14 mouse cellular contexts compared by ENCODE assay signal in the genomic region with DNA sequence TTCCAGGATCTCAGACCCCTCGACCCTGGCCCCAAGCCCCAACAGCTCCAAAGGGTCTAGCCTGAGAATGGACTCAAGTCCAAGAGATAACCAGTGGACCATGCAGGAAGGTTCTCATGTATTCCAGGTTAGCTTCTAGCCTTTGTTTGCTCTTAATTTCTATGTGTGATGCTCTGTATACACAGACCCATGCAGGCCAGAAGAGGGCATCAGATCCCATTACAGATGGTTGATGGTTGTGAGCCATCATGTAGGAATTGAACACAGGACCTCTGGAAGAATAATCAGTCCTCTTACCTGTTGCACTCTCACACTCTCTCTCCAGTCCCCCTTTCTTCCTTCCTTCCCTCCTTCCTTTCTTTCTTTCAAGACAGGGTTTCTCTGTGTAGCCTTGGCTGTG. TPM values are rescaled to one million over a fixed set of nuclear protein-coding genes. Genes with fewer than 3 reads are reported as not detected.
A peak's percentile ranks its signal among the peaks of the same experiment; 100 is the strongest.
DNase-seq lines count a peak whose midpoint lies in the region; ATAC-seq and TF ChIP-seq lines count a peak whose summit lies in the region.
"Had no signal": no experiment of that assay in that cellular context is flagged by ENCODE, and none has a peak within 500 bp of the region (broad histone marks: within the 10 kb centered on the region; RNA-seq: fewer than 3 reads in every experiment).

No protein-coding gene starts in this region.

- H3K27me3 ChIP-seq in heart, embryonic 11.5 days (ENCODE audit: control insufficient read depth, insufficient read depth, low read length) = peaks cover 32% of the 10 kb centered on the region
- peaks cover 30% of the 10 kb centered on the region for H3K27me3 ChIP-seq in embryonic facial prominence, embryonic 14.5 days (replicated peaks; ENCODE audit: control insufficient read depth, insufficient read depth, low read length)
- H3K27me3 ChIP-seq in liver, embryonic 16.5 days (ENCODE audit: control insufficient read depth, insufficient read depth, low read depth, low read length) = peaks cover 35% of the 10 kb centered on the region
- peaks cover 35% of the 10 kb centered on the region for H3K27me3 ChIP-seq in midbrain, embryonic 15.5 days (replicated peaks)

- H3K9ac ChIP-seq in heart, embryonic 11.5 days (ENCODE audit: low read depth, low read length) = no peak overlapping the region
- H3K9ac ChIP-seq in embryonic facial prominence, embryonic 14.5 days (ENCODE audit: low read depth, low read length) = no peak overlapping the region
- no peak overlapping the region for H3K9ac ChIP-seq in liver, embryonic 16.5 days (ENCODE audit: low read depth, low read length)
- no peak overlapping the region for H3K9ac ChIP-seq in midbrain, embryonic 15.5 days
- H3K9ac ChIP-seq: embryonic facial prominence, embryonic 12.5 days had no signal

- H3K9me3 ChIP-seq in heart, embryonic 11.5 days (replicated peaks; ENCODE audit: control insufficient read depth, low read length) = no peaks in the 10 kb centered on the region
- H3K9me3 ChIP-seq in embryonic facial prominence, embryonic 14.5 days (ENCODE audit: control insufficient read depth, low read length) = no peaks in the 10 kb centered on the region
- no peaks in the 10 kb centered on the region for H3K9me3 ChIP-seq in liver, embryonic 16.5 days (replicated peaks; ENCODE audit: control insufficient read depth, low read length)
- no peaks in the 10 kb centered on the region for H3K9me3 ChIP-seq in midbrain, embryonic 15.5 days
- H3K9me3 ChIP-seq: embryonic facial prominence, embryonic 12.5 days had no signal

- peak; percentile 38 for TF ChIP-seq CTCF in layer of hippocampus, adult 2 months (conservative IDR thresholded peaks at IDR 0.05)

- intact Hi-C loops in heart, postnatal 25 days (cut with DNase I) = no loop called here

- 44% methylated on average over 1 of the region's 1 CpGs for WGBS in heart, embryonic 11.5 days (ENCODE audit: insufficient replicate concordance)
- WGBS in embryonic facial prominence, embryonic 14.5 days = 36% methylated on average over 1 of the region's 1 CpGs
- WGBS in liver, embryonic 16.5 days (ENCODE audit: insufficient replicate concordance) = 10% methylated on average over 1 of the region's 1 CpGs
- 52% methylated on average over 1 of the region's 1 CpGs for WGBS in midbrain, embryonic 15.5 days

- H3K4me1 ChIP-seq in heart, embryonic 11.5 days (ENCODE audit: control insufficient read depth, insufficient read depth, low read length) = peaks cover 11% of the 10 kb centered on the region
- no peaks in the 10 kb centered on the region for H3K4me1 ChIP-seq in embryonic facial prominence, embryonic 14.5 days (ENCODE audit: control insufficient read depth, insufficient read depth, low read length)
- H3K4me1 ChIP-seq in liver, embryonic 16.5 days (ENCODE audit: control insufficient read depth, low read depth, low read length) = peaks cover 27% of the 10 kb centered on the region
- 0 out of 2 replicates have a peak, but pooled peaks cover 2% of the 10 kb centered on the region for H3K4me1 ChIP-seq in midbrain, embryonic 15.5 days

- no peak for ATAC-seq in heart, embryonic 11.5 days (replicated peaks; ENCODE audit: insufficient number of reproducible peaks, low FRiP score, low TSS enrichment)
- no peak for ATAC-seq in embryonic facial prominence, embryonic 14.5 days (ENCODE audit: low read depth)
- no peak for ATAC-seq in liver, embryonic 16.5 days (ENCODE audit: low read depth)
- no peak for ATAC-seq in midbrain, embryonic 15.5 days (replicated peaks)
- ATAC-seq: forebrain, embryonic 16.5 days had no signal

- DNase-seq in heart, postnatal 25 days (ENCODE audit: low spot score) = no peak
- DNase-seq in layer of hippocampus, adult 2 months (ENCODE audit: low spot score in 2 of 2) = no peak
- DNase-seq in layer of hippocampus, adult 8-10 months (ENCODE audit: low spot score in 2 of 2) = no peak
- no peak for DNase-seq in embryonic facial prominence, embryonic 14.5 days (ENCODE audit: low spot score)
- DNase-seq in right cerebral cortex, postnatal 4 days = no peak
- DNase-seq: cerebellum, postnatal 10 days; thymus, adult 2 months had no signal

- H3K36me3 ChIP-seq in heart, embryonic 11.5 days (ENCODE audit: control insufficient read depth, insufficient read depth, low read length) = peaks cover 14% of the 10 kb centered on the region
- H3K36me3 ChIP-seq in embryonic facial prominence, embryonic 14.5 days (ENCODE audit: control insufficient read depth, insufficient read depth, low read length) = peaks cover 18% of the 10 kb centered on the region
- peaks cover 7% of the 10 kb centered on the region for H3K36me3 ChIP-seq in liver, embryonic 16.5 days (ENCODE audit: control insufficient read depth, insufficient read depth)
- peaks cover 17% of the 10 kb centered on the region for H3K36me3 ChIP-seq in midbrain, embryonic 15.5 days (replicated peaks)

- no peak overlapping the region for H3K4me2 ChIP-seq in heart, embryonic 11.5 days
- no peak overlapping the region for H3K4me2 ChIP-seq in embryonic facial prominence, embryonic 14.5 days (ENCODE audit: low read depth, low read length)
- H3K4me2 ChIP-seq in liver, embryonic 16.5 days (ENCODE audit: low read depth, low read length) = no peak overlapping the region
- no peak overlapping the region for H3K4me2 ChIP-seq in midbrain, embryonic 15.5 days
- H3K4me2 ChIP-seq: embryonic facial prominence, embryonic 12.5 days had no signal

- H3K4me3 ChIP-seq in heart, embryonic 11.5 days (ENCODE audit: low read depth, low read length) = no peak overlapping the region
- H3K4me3 ChIP-seq in layer of hippocampus, adult 2 months = no peak overlapping the region
- no peak overlapping the region for H3K4me3 ChIP-seq in embryonic facial prominence, embryonic 14.5 days (ENCODE audit: low read depth, low read length)
- H3K4me3 ChIP-seq in liver, embryonic 16.5 days (ENCODE audit: low read depth, low read length) = no peak overlapping the region
- H3K4me3 ChIP-seq in midbrain, embryonic 15.5 days = no peak overlapping the region
- H3K4me3 ChIP-seq: embryonic facial prominence, embryonic 12.5 days; myocyte had no signal

- peak overlapping the region; percentile 37; the same call in 1 of the 2 replicates for H3K27ac ChIP-seq in heart, embryonic 11.5 days (ENCODE audit: low read depth, low read length)
- H3K27ac ChIP-seq in layer of hippocampus, adult 2 months = peak overlapping the region; percentile 46; the same call in 1 of the 2 replicates
- H3K27ac ChIP-seq in embryonic facial prominence, embryonic 14.5 days (replicated peaks; ENCODE audit: low read depth, low read length) = peak overlapping the region; percentile 33; the same call in 1 of the 2 replicates
- 0 out of 2 replicates have a peak overlapping the region, but pooled peaks have one; percentile 18 for H3K27ac ChIP-seq in liver, embryonic 16.5 days (ENCODE audit: low read length)
- H3K27ac ChIP-seq in midbrain, embryonic 15.5 days = no peak overlapping the region

RNA-seq across cellular contexts. Expression of gene Icam1, which starts 3.4 kb away (rescaled TPM):
- polyA plus RNA-seq in heart, embryonic 11.5 days (2014; fragmentation: Nextera tagmentation; extraction: Ambion mirVana) = 8.1 and 8.5 TPM in 2 replicates
- total RNA-seq in heart, postnatal 25 days (2021) = 1 to 10 TPM; 7.7 to 9.6 TPM
- total RNA-seq in layer of hippocampus, adult 2 months (2021) = 1 to 10 TPM; 2.6 to 2.8 TPM
- total RNA-seq in layer of hippocampus, adult 8-10 months (2022) = 1 to 10 TPM; 2.8 to 9.8 (median 6.3) TPM
- polyA plus RNA-seq in embryonic facial prominence, embryonic 14.5 days (2014; fragmentation: Nextera tagmentation; extraction: Ambion mirVana) = 18.6 and 20.0 TPM in 2 replicates
- polyA plus RNA-seq in liver, embryonic 16.5 days (2015; fragmentation: Nextera tagmentation; extraction: Ambion mirVana) = 10.6 and 11.9 TPM in 2 replicates
- 3.3 and 3.9 TPM in 2 replicates for polyA plus RNA-seq in midbrain, embryonic 15.5 days (2015; fragmentation: Nextera tagmentation; extraction: Ambion mirVana)

RNA-seq across cellular contexts. Expression of gene Mrpl4, which starts 9.8 kb away (rescaled TPM):
- 140 and 147 TPM in 2 replicates for polyA plus RNA-seq in heart, embryonic 11.5 days (2014; fragmentation: Nextera tagmentation; extraction: Ambion mirVana)
- total RNA-seq in heart, postnatal 25 days (2021) = 100 to 1,000 TPM; 143 to 144 TPM
- 10 to 100 TPM; 63.8 to 64.6 TPM for total RNA-seq in layer of hippocampus, adult 2 months (2021)
- 10 to 100 TPM; 60.1 to 65.7 (median 61.0) TPM for total RNA-seq in layer of hippocampus, adult 8-10 months (2022)
- 110 and 119 TPM in 2 replicates for polyA plus RNA-seq in embryonic facial prominence, embryonic 14.5 days (2014; fragmentation: Nextera tagmentation; extraction: Ambion mirVana)
- 58.0 and 59.8 TPM in 2 replicates for polyA plus RNA-seq in liver, embryonic 16.5 days (2015; fragmentation: Nextera tagmentation; extraction: Ambion mirVana)
- polyA plus RNA-seq in midbrain, embryonic 15.5 days (2015; fragmentation: Nextera tagmentation; extraction: Ambion mirVana) = 93.4 and 110 TPM in 2 replicates

RNA-seq across cellular contexts. Expression of gene Icam4, which starts 16.8 kb away (rescaled TPM):
- polyA plus RNA-seq in heart, embryonic 11.5 days (2014; fragmentation: Nextera tagmentation; extraction: Ambion mirVana) = 18.9 and 25.4 TPM in 2 replicates
- under 1 TPM; 0.26 to 0.64 TPM for total RNA-seq in heart, postnatal 25 days (2021)
- under 1 TPM; 0.83 to 0.84 TPM for total RNA-seq in layer of hippocampus, adult 2 months (2021)
- 1 to 10 TPM in 3 of 4 experiments, under 1 TPM in 1; 0.49 to 1.8 (median 1.4) TPM for total RNA-seq in layer of hippocampus, adult 8-10 months (2022)
- polyA plus RNA-seq in embryonic facial prominence, embryonic 14.5 days (2014; fragmentation: Nextera tagmentation; extraction: Ambion mirVana) = 0.65 and 0.69 TPM in 2 replicates
- polyA plus RNA-seq in liver, embryonic 16.5 days (2015; fragmentation: Nextera tagmentation; extraction: Ambion mirVana) = 172 and 184 TPM in 2 replicates
- 0.27 TPM in 2 replicates for polyA plus RNA-seq in midbrain, embryonic 15.5 days (2015; fragmentation: Nextera tagmentation; extraction: Ambion mirVana)
- total RNA-seq: gastrocnemius, postnatal 4 days had no signal
- polyA plus RNA-seq: forebrain, embryonic 16.5 days had no signal

RNA-seq across cellular contexts. Expression of gene Icam5, which starts 19.5 kb away (rescaled TPM):
- not detected in 2 replicates for polyA plus RNA-seq in heart, embryonic 11.5 days (2014; fragmentation: Nextera tagmentation; extraction: Ambion mirVana)
- total RNA-seq in heart, postnatal 25 days (2021) = not detected
- total RNA-seq in layer of hippocampus, adult 2 months (2021) = 100 to 1,000 TPM; 363 to 382 TPM
- 100 to 1,000 TPM; 302 to 315 (median 304) TPM for total RNA-seq in layer of hippocampus, adult 8-10 months (2022)
- polyA plus RNA-seq in embryonic facial prominence, embryonic 14.5 days (2014; fragmentation: Nextera tagmentation; extraction: Ambion mirVana) = 0.19 TPM in 1 of 2 replicates, not detected in the other
- 0.26 and 0.30 TPM in 2 replicates for polyA plus RNA-seq in liver, embryonic 16.5 days (2015; fragmentation: Nextera tagmentation; extraction: Ambion mirVana)
- polyA plus RNA-seq in midbrain, embryonic 15.5 days (2015; fragmentation: Nextera tagmentation; extraction: Ambion mirVana) = 1.8 TPM in 2 replicates

RNA-seq across cellular contexts. Expression of gene S1pr2, which starts 35.8 kb away (rescaled TPM):
- 24.6 and 26.5 TPM in 2 replicates for polyA plus RNA-seq in heart, embryonic 11.5 days (2014; fragmentation: Nextera tagmentation; extraction: Ambion mirVana)
- 1 to 10 TPM; 4.2 to 6.7 TPM for total RNA-seq in heart, postnatal 25 days (2021)
- 1 to 10 TPM; 1.1 to 1.6 TPM for total RNA-seq in layer of hippocampus, adult 2 months (2021)
- 1 to 10 TPM; 1.3 to 4.4 (median 3.7) TPM for total RNA-seq in layer of hippocampus, adult 8-10 months (2022)
- 54.5 and 59.6 TPM in 2 replicates for polyA plus RNA-seq in embryonic facial prominence, embryonic 14.5 days (2014; fragmentation: Nextera tagmentation; extraction: Ambion mirVana)
- polyA plus RNA-seq in liver, embryonic 16.5 days (2015; fragmentation: Nextera tagmentation; extraction: Ambion mirVana) = 3.1 and 3.5 TPM in 2 replicates
- 11.3 and 11.7 TPM in 2 replicates for polyA plus RNA-seq in midbrain, embryonic 15.5 days (2015; fragmentation: Nextera tagmentation; extraction: Ambion mirVana)

Comparison
In these comparisons a context has a peak if more than half of its experiments do, and no peak if none do; other contexts are left out.
1. RNA of gene Icam4, which starts 16.8 kb away (polyA plus RNA-seq): 172 to 184 TPM in liver, embryonic 16.5 days and 18.9 to 25.4 TPM in heart, embryonic 11.5 days; 0.65 to 0.69 TPM in embryonic facial prominence, embryonic 14.5 days and 0.27 TPM in midbrain, embryonic 15.5 days; every median in the first group is over 10 times any median in the second.